Mouse (Mus musculus): ENCODE data around the gene Hist2h2aa2.
"Not testable (repeated sequence)": the region's sequence is repeated elsewhere in the genome, so short reads cannot be mapped to it uniquely, and the experiment has no call there.

Gene Hist2h2aa2

DNA sequence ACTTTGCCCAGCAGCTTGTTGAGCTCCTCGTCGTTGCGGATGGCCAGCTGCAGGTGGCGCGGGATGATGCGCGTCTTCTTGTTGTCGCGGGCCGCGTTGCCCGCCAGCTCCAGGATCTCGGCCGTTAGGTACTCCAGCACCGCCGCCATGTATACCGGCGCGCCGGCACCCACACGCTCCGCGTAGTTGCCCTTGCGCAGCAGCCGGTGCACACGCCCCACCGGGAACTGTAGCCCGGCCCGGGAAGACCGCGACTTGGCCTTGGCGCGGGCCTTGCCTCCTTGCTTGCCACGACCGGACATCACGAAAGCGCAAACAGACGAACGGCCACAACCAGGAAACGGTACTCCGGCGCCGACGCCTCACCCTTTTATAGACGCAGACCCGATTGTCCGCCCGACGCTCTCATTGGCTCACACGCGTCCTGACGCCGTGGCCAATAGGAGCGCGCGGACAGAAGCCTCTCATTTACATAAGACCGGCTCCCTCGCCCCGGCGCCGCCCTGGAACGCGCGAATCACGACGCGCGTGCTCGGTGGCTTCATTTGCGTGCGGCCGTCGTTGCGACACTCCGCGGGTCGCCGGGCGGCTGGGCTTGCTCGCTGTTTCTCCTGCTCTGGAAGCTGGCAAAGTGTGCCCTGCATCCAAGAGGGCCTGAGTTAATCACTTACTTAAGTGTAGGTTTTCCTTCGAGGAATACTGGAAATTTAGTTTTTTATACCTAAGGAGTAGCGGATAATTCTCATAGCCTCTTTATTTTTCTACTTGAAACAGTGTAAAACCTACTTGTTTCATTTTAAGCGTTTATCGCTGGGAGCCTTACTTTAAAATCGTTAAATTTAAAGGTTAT, at the start of gene Hist2h2aa2:
Gene Hist2h2aa2, minus strand, starts transcription at position 328 of the 850 bp plus-strand sequence.
- peak; percentile 64 for DNase-seq (ENCODE audit: low spot score)

DNA sequence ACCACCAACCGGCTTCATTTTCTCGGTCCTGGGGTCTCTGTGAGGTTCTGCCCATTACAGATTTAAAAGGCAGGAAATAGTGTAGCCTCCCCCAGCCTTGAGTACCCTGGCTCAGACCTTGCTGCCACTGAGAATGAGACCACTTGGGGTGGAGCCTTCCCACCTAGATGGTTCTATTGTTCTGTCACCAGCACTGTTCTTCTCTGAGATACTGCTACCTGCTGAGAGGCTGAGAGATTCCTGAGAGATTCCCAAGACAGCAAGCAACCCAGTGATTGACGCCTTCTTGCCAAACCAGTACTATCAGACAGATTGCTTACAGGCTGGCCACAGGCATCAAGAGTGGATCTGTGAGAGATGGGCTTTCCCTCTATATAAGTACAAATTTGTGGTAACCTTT, 49.1 kb upstream of the Hist2h2aa2 start:
- no peak for DNase-seq (ENCODE audit: low spot score)

DNA sequence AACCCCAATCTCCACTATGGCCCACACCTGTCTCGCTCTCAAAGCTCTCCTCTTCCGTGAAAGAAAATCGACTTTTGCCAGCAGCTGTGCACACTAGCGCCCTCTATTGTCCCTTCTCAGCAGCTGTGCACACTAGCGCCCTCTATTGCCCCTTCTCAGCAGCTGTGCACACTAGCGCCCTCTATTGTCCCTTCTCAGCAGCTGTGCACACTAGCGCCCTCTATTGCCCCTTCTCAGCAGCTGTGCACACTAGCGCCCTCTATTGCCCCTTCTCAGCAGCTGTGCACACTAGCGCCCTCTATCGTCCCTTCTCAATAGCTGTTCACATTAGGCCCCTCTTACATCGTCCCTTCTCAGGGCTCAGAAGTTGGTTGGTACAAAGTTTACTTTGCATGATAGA, 47.3 kb upstream of the Hist2h2aa2 start:
- not testable (repeated sequence) for DNase-seq (ENCODE audit: low spot score)

DNA sequence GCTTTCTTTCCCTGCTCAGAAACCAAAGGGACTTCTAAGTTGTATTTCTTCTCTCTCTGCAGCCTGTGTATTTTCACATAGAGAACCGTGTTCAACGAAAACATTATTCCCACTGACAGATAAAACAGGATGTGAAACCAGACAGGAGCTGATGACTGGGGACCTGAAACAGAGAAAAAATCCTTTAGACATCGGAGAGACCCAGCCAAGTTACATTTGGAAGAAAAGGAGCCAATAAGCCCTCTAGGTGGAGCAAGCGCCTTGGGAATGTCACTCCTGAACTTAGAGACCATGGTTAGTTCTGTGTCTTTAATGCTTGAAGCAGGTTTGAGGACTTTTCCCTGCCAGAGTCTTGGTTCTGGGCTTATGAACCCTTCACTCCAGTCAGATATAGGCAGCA, 44.4 kb upstream of the Hist2h2aa2 start:
- peak; percentile 50 for DNase-seq (ENCODE audit: low spot score)

DNA sequence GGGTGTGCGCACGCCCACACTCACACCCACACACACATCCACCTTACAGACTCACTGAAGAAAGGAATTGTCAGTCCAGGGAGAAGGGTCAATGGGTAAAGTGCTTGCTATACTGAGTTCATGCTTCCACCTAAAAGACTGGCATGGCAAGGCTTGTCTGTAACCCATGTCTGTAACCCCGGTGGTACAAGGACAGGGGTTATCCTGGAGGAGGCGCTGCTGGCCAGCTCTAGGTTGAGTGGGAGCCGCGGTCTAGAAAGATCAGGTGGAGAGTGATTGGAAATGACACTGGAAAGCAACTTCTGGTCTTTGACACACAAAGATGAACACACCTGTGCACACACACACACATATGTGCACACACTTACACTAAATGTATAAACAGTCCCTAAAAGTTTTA, 40.6 kb upstream of the Hist2h2aa2 start:
- peak; percentile 38 for DNase-seq (ENCODE audit: low spot score)

DNA sequence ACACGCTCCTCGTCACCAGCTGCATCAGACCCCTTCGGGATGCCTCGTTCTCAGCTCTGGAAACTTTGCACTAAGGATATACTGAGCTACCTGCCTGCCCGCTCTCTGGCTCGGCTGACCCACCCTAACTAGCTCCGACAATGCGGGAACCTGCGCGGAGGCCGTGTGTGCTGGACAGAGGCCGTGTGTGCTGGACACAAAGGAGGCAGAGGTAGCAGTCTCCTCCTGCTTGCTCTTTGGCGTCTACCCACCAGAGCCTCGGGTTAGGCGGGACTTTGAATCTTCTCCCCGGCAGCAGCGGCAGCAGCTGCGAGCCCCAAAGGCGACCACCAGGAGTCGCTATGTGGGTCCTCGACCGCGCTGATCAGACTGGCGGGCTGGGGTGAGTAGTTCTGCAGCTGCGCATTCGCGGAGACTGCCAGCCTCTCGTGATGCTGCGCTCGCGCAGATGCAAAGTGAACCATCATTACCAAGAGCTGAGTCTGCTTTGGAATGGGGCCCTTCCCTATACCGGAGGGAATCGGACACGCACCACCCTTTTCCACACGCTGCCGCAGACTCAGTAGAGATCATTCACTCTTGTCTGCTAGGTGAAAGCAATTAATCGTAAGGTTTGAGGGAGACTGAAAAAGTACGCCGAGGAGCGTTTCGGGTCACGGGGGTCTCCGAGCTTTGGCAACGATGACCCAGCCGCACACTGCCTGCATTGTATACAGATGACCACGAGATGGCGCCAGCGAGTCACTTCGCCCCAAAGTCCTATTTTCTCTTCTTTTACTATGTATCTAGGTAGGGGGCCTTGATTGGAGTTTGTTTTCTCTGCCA, 37.9 kb upstream of the Hist2h2aa2 start:
- peak; percentile 74 for DNase-seq (ENCODE audit: low spot score)

DNA sequence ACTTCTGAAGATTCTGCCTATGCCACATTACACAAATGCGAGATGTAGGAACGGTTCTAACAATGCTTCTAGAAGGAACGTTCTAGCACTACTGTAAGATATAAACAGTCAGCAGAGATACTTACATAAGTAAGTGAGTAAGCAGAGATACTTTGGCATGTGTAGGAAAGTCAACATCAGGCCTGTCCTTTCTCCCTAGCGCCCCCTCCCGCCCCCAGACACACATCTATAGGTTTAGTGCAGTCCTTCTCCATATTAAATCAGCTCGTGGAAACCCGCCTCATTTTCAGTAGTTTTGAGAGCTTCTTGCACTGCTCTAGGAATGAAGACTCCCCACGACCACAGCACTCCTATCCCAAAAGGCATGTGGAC, 37.3 kb upstream of the Hist2h2aa2 start:
- peak; percentile 45 for DNase-seq (ENCODE audit: low spot score)

DNA sequence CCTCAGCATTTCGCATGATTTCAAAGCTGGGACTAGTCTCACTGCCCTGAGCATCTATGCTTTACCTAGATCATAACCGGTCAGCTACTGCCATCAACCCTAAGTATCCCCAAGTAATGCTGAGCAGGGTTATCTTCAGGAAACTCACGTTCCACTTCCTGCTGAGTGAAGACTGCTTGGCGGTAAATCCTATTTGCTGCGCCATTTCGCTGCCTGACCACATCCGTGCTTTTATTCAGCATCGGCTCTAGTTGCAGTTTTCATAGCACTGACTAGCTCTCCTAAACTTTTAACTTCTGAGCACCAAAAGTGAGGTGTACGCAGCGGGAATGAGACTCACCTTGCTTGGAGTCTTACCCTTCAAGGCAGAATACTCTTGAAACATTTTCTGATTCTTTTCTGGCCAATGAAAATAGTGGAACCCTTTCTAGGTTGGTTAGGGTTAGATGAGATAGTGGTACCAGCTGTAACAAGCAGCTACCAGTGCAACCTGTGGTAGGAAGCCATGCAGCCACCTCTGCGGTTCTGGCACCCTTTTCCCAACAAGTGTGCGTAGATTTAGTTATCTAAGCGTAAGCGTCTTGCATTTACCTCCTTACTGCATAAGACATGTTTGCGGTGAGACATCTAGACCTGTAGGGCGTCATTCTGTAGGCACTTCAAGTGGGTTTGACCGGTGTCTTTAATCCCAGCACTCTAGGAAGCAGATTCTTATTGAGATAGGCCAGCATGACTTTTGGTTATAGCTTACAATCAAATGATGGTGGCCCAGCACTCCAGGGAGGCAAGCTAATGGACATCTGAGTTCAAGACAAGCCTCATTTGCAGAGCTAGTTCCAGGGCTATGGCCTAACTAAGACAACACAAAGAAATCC, 33.8 kb upstream of the Hist2h2aa2 start:
- DNase-seq (ENCODE audit: low spot score): peak; percentile 32

DNA sequence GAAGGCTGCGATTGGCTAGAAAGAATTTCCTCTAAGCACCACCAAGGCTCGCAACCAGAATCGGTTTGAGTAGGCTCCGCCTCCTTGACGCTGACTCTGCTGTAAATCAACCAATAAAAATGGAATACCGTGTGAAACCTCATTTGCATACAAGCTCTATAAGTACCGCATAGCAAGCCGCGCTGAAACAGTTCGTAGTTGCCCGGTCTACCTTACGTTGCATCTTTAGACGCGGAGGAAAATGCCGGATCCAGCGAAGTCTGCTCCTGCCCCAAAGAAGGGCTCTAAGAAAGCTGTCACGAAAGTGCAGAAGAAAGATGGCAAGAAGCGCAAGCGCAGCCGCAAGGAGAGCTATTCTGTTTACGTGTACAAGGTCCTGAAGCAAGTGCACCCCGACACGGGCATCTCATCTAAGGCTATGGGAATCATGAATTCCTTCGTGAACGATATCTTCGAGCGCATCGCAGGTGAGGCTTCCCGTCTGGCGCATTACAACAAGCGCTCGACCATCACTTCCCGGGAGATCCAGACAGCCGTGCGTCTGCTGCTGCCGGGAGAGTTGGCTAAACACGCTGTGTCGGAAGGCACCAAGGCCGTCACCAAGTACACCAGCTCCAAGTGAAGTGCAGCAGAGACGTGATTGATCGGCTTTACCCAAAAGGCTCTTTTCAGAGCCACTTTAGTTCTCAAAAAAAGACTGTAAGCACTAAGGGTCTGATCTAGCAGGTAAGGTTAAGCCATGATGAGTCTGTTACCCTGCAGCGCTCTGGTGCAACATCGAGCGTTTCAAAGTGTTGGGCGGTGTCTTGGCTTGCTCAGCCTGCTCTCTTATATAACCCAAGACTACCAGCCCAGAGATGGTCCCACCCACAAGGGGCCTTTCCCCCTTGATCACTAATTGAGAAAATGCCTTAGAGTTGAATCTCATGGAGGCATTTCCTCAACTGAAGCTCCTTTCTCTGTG, 29.7 kb upstream of the Hist2h2aa2 start, which contains the start of gene Hist2h2bb:
Gene Hist2h2bb, plus strand, starts transcription at position 242 of the 964 bp plus-strand sequence.
- peak; percentile 98 for DNase-seq (ENCODE audit: low spot score)

DNA sequence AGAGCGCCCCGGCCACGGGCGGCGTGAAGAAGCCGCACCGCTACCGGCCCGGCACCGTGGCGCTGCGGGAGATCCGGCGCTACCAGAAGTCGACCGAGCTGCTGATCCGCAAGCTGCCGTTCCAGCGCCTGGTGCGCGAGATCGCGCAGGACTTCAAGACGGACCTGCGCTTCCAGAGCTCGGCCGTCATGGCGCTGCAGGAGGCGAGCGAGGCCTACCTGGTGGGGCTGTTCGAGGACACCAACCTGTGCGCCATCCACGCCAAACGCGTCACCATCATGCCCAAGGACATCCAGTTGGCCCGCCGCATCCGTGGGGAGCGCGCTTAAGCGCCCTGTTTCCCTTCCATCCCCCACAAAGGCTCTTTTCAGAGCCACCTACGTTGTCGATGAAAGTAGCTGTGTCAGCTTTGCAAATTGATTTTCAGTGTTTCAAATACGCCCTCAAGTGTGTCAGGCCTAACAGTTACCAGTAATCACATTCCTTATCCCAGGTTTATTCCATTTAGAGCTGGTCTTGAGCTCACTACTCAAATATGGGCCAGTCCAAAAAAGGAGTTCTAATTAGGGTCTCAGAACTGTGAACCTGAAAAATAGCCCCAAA, 28.8 kb upstream of the Hist2h2aa2 start:
- not testable (repeated sequence) for DNase-seq (ENCODE audit: low spot score)

DNA sequence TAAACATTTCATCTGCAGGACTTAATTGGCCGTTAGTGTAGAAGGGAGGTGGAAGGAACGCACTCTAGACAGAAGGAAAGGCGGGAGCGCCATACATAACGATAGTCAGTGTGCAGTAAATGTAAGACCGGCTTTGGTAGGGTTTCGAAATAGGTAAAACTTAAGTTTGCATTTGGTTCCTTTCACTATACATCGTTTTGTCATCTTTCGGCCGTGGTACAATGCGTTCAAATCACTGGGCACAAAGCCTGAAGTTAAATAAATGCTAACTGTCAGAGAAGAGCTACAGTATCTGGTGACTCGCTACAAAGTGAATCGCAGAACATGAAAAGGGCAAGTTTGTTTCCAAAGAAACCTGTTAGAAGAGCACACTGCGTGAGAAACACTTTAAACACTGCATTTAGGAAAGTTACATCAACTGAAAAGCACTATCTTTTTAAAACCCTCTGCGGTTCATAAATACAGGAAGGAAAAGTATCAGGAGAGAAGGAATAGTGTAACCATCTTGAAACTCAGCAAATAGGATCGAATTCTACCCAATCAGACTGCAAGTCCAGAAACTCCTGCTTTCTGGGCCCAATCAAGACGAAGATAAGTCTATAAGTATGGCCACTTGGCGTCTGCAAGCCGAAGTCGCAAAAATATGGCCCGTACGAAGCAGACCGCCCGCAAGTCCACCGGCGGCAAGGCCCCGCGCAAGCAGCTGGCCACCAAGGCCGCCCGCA, 28.1 kb upstream of the Hist2h2aa2 start, which contains the start of gene Hist2h3b:
Gene Hist2h3b, plus strand, starts transcription at position 604 of the 725 bp plus-strand sequence.
- DNase-seq (ENCODE audit: low spot score): peak; percentile 90

DNA sequence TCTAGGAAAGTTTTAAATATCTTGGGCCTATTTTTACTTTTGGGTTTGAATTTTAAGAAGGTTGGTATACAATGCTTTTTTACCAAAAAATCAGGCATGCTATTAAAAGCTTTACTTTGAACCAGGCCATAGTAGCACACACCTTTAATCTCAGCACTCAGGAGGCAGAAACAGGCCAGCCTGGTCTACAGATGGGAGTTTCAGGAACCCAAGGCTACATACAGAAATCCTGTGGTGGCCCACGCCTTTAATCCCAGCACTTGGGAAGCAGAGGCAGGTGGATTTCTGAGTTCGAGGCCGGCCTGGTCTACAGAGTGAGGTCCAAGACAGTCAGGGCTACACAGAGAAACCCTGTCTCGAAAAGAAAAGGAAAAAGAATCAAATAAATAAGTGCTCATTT, 27.5 kb upstream of the Hist2h2aa2 start:
- no peak for DNase-seq (ENCODE audit: low spot score)

DNA sequence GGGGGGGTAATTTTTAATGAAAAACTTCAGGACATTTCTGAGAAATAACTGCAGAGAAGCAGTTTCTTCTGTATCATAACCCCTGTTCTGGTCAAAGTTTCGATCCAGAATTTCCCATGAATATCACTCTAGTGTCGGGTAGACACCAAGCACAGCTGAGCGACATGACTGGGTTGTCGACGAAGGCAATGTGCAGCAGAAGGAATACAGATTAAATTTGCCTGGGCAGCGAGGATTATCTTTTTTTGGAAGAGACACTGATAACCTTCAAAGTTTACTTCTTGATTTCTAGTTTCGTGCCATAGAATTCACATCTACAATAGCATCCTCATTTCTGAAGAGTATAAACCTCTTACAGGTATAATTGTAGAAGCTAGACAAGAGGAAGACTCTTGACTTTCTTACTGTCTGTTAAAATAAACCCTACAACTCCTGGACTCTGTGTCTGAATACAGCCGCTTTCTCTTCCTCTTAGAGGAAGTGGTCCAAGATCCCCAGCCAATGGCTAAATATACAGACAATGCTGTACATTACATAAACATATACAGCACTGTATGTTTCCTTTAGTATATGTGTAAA, 26.1 kb upstream of the Hist2h2aa2 start:
- DNase-seq (ENCODE audit: low spot score): no peak

DNA sequence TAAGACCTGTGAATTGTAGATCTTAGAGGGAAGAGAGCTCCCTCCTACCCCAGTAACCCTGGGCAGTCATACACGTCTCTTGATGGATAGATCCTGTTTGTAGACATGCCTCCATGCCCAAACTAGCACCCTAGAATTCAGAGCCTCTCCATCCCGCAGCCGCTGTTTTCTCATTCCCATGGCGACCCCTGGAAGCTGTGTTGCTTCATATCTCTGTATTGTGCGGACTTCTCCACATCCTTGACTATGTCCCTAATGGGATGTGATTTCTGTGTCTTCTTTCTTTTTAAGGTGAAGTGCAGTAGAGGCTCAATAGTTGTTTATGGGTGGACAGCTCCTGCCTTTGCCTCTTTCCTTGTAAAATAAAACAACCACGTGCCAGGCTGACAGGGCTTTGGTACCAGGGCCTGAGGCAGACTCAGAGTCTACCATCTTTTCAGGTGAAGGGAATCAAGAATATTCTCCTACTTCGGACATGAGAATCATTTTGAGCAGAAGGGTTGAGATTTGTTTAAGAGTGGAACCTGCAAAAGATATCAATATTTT, 24.4 kb upstream of the Hist2h2aa2 start:
- no peak for DNase-seq (ENCODE audit: low spot score)

DNA sequence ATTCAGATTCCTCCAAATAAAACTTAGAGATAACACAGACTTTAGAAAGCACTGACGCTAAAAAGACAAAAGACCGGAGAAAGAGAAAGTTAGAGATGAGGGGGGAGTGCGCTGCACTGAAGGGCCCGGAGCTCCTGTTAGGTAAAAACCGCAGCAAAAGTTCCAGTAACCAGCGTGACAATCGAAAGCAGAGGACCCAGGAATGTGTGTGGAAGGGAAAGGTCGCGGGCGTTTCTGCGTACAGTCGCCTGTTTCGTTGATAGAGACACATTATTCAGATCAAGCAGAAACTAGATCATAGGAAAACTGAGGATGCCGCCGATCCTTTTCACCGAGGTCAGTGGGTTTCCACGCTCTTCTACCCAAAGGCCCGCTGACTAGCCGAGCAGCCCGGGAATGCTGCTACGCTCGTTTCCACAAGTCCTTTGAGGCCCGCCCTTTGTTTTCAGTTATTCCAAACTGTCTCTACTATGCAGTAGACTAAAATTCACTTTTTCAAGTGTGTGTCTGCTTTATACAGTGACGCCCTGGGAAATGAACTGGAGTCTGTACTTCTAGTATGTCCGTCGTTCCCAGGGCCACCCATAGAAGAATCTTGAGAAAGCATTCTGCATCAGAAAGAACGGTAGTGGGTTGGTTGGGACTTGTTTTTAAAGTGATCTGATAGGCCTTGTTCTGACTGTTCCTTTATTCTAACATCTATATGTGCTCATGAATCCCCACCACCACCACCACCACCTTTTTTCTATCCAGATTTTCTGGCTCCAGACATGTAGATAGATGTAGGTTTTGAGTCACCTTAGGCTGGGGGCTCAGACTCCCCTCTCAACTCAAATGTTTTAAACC, 23.7 kb upstream of the Hist2h2aa2 start:
- DNase-seq (ENCODE audit: low spot score): peak; percentile 83

DNA sequence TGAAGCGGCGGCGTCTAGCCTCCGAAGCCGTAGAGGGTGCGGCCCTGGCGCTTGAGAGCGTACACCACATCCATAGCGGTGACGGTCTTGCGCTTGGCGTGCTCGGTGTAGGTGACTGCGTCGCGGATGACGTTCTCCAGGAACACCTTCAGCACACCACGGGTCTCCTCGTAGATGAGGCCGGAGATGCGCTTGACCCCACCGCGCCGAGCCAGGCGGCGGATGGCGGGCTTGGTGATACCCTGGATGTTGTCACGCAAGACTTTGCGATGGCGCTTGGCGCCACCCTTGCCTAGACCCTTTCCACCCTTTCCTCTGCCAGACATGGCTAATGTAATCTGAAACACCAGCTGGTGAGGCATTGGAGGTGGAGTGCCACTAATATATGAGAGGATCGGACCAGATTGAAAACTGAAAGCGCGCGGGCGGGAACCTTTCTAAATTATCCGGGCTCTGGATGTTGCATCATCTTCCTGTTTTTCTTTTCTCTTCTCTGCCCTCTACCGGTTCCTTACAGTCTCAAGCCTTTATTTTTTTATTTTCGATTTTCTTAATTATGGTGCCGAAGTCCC, 23.0 kb upstream of the Hist2h2aa2 start, which contains the start of gene Hist2h4:
Gene Hist2h4, minus strand, starts transcription at position 333 of the 572 bp plus-strand sequence.
- DNase-seq (ENCODE audit: low spot score): peak; percentile 99

DNA sequence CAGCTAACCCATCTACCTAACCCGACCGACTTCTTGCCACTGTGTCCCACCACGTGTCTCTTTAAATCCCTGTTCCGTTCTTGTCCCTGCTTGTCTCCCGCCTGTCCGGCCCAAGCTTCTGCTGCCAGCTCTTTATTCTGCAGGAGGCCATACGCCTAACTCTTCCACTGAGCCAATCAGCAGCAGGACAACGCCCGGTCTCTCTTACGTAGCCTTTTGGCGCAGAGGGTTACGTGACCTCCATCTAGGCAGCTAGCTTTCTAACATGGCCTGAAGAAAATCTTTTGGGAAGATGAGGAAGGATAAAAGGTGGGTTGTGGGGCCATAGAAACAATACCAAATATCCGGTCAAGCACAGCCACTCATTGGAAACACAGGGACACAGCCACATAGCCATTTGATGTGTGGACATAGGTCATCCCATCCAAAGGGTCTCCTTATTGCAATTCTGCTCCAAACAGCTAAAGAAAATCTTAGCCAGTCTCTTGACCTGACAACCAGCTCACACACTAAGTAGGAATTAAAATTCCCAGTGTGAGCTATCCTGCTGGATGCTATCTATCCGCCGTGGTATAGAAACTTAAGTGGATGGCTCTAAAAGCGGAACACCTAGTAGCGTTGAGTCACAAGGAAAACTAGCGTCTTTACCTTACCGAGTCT, 22.3 kb upstream of the Hist2h2aa2 start:
- peak; percentile 94 for DNase-seq (ENCODE audit: low spot score)

Measured in adipocyte (in vitro differentiated cells).